Mouse (Mus musculus) liver, embryonic 15.5 days (tissue): Measurements from ENCODE around the gene Eng. TPM values are rescaled to one million over a fixed set of nuclear protein-coding genes. Genes with fewer than 3 reads are reported as not detected.

Source experiments
- ATAC-seq: fragments of 200-750 bp; cut with Nextera tagmentation; 2 replicates; pipeline ENCODE4 v1.8.0; 2017; ENCODE audit warnings: moderate number of reproducible peaks, mild to moderate bottlenecking, moderate library complexity; ENCODE audit not compliant: insufficient read depth
- H3K27ac ChIP-seq: fragments of 300-500 bp; sonication (generic); replicated peaks from 2 replicates; pipeline ENCODE4 v1.5.1; 2015; ENCODE audit warnings: mild to moderate bottlenecking, inconsistent platforms
- H3K27me3 ChIP-seq: fragments of 300-500 bp; sonication (generic); 2 replicates; pipeline ENCODE4 v1.6.1; 2015; ENCODE audit warnings: mild to moderate bottlenecking, inconsistent platforms
- H3K36me3 ChIP-seq: fragments of 300-500 bp; sonication (generic); replicated peaks from 2 replicates; pipeline ENCODE4 v1.6.1; 2015; ENCODE audit warnings: moderate library complexity, mild to moderate bottlenecking, inconsistent platforms
- H3K4me1 ChIP-seq: fragments of 300-500 bp; sonication (generic); replicated peaks from 2 replicates; pipeline ENCODE4 v1.6.1; 2015; ENCODE audit warnings: inconsistent platforms
- H3K4me2 ChIP-seq: fragments of 300-500 bp; sonication (generic); 2 replicates; pipeline ENCODE4 v1.6.1; 2015; ENCODE audit warnings: moderate library complexity, mild to moderate bottlenecking, inconsistent platforms
- H3K4me3 ChIP-seq: fragments of 300-500 bp; sonication (generic); replicated peaks from 2 replicates; pipeline ENCODE4 v1.5.1; 2015; ENCODE audit warnings: mild to moderate bottlenecking, inconsistent platforms
- H3K9ac ChIP-seq: fragments of 300-500 bp; sonication (generic); 2 replicates; pipeline ENCODE4 v1.6.1; 2015; ENCODE audit warnings: moderate library complexity, mild to moderate bottlenecking, inconsistent platforms
- H3K9me3 ChIP-seq: fragments of 300-500 bp; sonication (generic); replicated peaks from 2 replicates; pipeline ENCODE4 v1.6.1; 2016; ENCODE audit warnings: inconsistent platforms
- WGBS: fragments of 180-500 bp; shearing (Covaris S2); methylation state at CpG from one replicate; pipeline ENCODE4 v1.1.7; 2015; ENCODE audit warnings: mixed read lengths; ENCODE audit not compliant: insufficient replicate concordance; 5-methylcytosine and 5-hydroxymethylcytosine counted together
- polyA plus RNA-seq: library from polyadenylated mRNA; unstranded; fragments of >200 nt; fragmentation: Nextera tagmentation; extraction: Ambion mirVana; gene quantifications from 2 replicates; pipeline ENCODE4 v1.2.1, GENCODE M21; 2015

Gene Eng
- polyA plus RNA-seq, 1 experiment from 2014 or later = 23.5 TPM

GRCm38 (mm10) chr2:32647366-32647765 is 971 bp downstream of the Eng start:
- Histone ChIP-seq H3K27me3 (no peaks in the 10 kb centered on the region), H3K9me3 (no peaks in the 10 kb centered on the region), H3K9ac (peak overlapping the region; percentile 43; the same call in 1 of the 2 replicates), H3K36me3 (no peaks in the 10 kb centered on the region), H3K4me1 (peaks cover 43% of the 10 kb centered on the region), H3K27ac (no peak overlapping the region), H3K4me3 (peak overlapping the region; percentile 52), H3K4me2 (peak overlapping the region; percentile 64)
- ATAC-seq = no peak
- WGBS = 49% methylated on average over 7 of the region's 7 CpGs

- H3K9me3 ChIP-seq = no peaks in the 10 kb centered on the region
- 68% methylated on average over 7 of the region's 7 CpGs for WGBS
- H3K4me3 ChIP-seq = no peak overlapping the region
- no peak overlapping the region for H3K4me2 ChIP-seq
- no peak for ATAC-seq
- H3K27me3 ChIP-seq = no peaks in the 10 kb centered on the region
- H3K4me1 ChIP-seq = peaks cover 42% of the 10 kb centered on the region
- 0 out of 2 replicates have a peak, but pooled peaks cover 3% of the 10 kb centered on the region for H3K36me3 ChIP-seq
- no peak overlapping the region for H3K27ac ChIP-seq
- no peak overlapping the region for H3K9ac ChIP-seq
These were observed 7.4 kb downstream of the Eng start for GRCm38 (mm10) chr2:32653764-32654163.

DNA sequence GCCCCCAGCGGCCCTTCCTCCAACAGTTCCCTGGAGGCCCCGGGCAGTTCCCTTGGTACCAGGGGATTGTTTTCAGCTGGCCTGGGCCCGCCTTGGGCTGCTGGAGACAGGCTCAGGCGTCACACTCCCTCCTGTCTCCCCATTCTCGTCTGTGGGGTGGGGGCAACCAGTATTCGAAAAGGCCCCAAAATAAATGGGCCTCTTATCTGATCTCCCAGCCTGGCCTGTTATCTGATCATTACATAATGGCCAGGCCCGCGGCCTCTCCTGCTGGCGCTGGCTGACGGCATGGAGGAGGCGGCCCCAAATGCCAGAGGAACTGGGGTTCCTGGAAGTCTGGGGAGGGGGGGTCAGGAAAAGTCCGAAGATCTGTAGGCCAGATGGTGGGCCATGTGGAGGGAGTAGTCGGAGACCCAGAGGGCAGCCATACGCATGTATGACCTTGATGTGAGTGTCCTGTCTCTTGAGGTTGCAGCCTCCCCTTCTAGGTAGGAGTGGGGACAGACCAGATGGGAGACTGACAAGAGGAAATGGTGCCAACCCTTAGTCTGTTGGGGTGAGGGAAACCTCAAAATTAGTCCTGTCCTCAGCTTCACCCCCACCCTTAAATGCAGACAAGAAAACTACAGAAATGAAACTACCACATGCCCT is 8.5 kb downstream of the Eng start:
- 0 out of 2 replicates have a peak, but pooled peaks cover 3% of the 10 kb centered on the region for H3K36me3 ChIP-seq
- H3K4me1 ChIP-seq = peaks cover 53% of the 10 kb centered on the region
- H3K27me3 ChIP-seq = no peaks in the 10 kb centered on the region
- 40% methylated on average over 14 of the region's 14 CpGs for WGBS
- H3K9ac ChIP-seq = no peak overlapping the region
- H3K4me2 ChIP-seq = peak overlapping the region; percentile 13; the same call in 1 of the 2 replicates
- H3K4me3 ChIP-seq = no peak overlapping the region
- peak overlapping the region; percentile 45 for H3K27ac ChIP-seq
- ATAC-seq = no peak
- H3K9me3 ChIP-seq = no peaks in the 10 kb centered on the region

DNA sequence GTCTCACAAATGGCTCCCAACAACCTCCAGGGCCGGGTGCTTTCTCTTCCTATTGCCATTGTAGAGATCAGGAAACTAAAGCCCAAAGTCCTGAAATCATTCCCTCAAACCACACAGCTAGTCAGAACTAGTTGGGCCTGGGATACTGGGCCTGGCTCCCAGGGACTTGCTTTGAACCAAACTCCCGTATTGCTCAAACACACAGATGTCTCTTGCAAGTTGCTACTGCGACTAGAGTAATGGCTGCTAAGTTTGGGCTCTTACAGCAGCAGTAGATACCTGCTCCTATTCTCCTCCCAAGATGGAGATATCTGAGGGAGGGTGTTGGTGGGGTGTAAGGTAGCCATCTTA is 9.0 kb downstream of the Eng start:
- no peak for ATAC-seq
- H3K4me1 ChIP-seq = peaks cover 53% of the 10 kb centered on the region
- 0 out of 2 replicates have a peak, but pooled peaks cover 3% of the 10 kb centered on the region for H3K36me3 ChIP-seq
- no peak overlapping the region for H3K4me3 ChIP-seq
- H3K27me3 ChIP-seq = no peaks in the 10 kb centered on the region
- WGBS = 71% methylated on average over 3 of the region's 3 CpGs
- no peaks in the 10 kb centered on the region for H3K9me3 ChIP-seq
- peak overlapping the region; percentile 45; the same call in 1 of the 2 replicates for H3K27ac ChIP-seq
- no peak overlapping the region for H3K9ac ChIP-seq
- H3K4me2 ChIP-seq = no peak overlapping the region

DNA sequence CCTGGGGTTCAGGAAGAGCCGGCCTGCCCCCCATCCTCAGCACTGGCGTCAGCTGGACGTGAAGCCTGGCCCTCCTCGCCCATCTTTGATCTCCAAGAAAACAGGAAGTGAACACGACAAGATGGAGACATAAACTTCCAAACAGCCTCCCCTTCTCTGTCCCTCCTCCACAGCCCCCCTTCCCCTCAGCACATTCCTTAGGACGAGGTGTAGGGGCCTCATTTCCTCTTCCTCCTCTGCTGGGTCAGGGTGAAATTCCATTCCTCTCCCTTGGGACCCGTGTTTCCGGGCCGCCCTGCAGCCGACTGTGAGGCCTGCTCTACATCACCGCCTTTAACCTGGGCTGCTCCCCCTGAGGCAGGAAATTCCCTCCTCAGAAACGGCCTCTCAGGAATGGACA is 9.4 kb downstream of the Eng start:
- Histone ChIP-seq H3K4me2 (no peak overlapping the region), H3K9ac (no peak overlapping the region), H3K4me3 (no peak overlapping the region), H3K36me3 (0 out of 2 replicates have a peak, but pooled peaks cover 3% of the 10 kb centered on the region), H3K27ac (peak overlapping the region; percentile 10), H3K4me1 (peaks cover 56% of the 10 kb centered on the region), H3K9me3 (no peaks in the 10 kb centered on the region), H3K27me3 (no peaks in the 10 kb centered on the region)
- 70% methylated on average over 12 of the region's 12 CpGs for WGBS
- peak; percentile 36 for ATAC-seq

- H3K36me3 ChIP-seq = 0 out of 2 replicates have a peak, but pooled peaks cover 3% of the 10 kb centered on the region
- H3K4me1 ChIP-seq = peaks cover 66% of the 10 kb centered on the region
- 0 out of 2 replicates have a peak overlapping the region, but pooled peaks have one; percentile 11 for H3K9ac ChIP-seq
- ATAC-seq = peak; percentile 50; the same call in 1 of the 2 replicates
- peak overlapping the region; percentile 29 for H3K4me2 ChIP-seq
- H3K9me3 ChIP-seq = no peaks in the 10 kb centered on the region
- WGBS = 25% methylated on average over 2 of the region's 2 CpGs
- peak overlapping the region; percentile 72 for H3K27ac ChIP-seq
- H3K27me3 ChIP-seq = no peaks in the 10 kb centered on the region
- no peak overlapping the region for H3K4me3 ChIP-seq
These were observed 12.5 kb downstream of the Eng start for GRCm38 (mm10) chr2:32658873-32659272.

- Histone ChIP-seq H3K36me3 (0 out of 2 replicates have a peak, but pooled peaks cover 3% of the 10 kb centered on the region), H3K27me3 (no peaks in the 10 kb centered on the region), H3K4me3 (no peak overlapping the region), H3K4me1 (peaks cover 58% of the 10 kb centered on the region), H3K4me2 (no peak overlapping the region), H3K27ac (no peak overlapping the region), H3K9ac (no peak overlapping the region), H3K9me3 (no peaks in the 10 kb centered on the region)
- WGBS = 39% methylated on average over 7 of the region's 7 CpGs
- peak; percentile 49 for ATAC-seq
These were observed 15.2 kb downstream of the Eng start for GRCm38 (mm10) chr2:32661509-32662107.

- H3K36me3 ChIP-seq = 0 out of 2 replicates have a peak, but pooled peaks cover 3% of the 10 kb centered on the region
- no peak overlapping the region for H3K27ac ChIP-seq
- no peak overlapping the region for H3K4me2 ChIP-seq
- 65% methylated on average over 5 of the region's 5 CpGs for WGBS
- no peaks in the 10 kb centered on the region for H3K27me3 ChIP-seq
- no peaks in the 10 kb centered on the region for H3K9me3 ChIP-seq
- no peak overlapping the region for H3K9ac ChIP-seq
- no peak overlapping the region for H3K4me3 ChIP-seq
- peaks cover 57% of the 10 kb centered on the region for H3K4me1 ChIP-seq
- no peak for ATAC-seq
These were observed 15.9 kb downstream of the Eng start for GRCm38 (mm10) chr2:32662291-32662690.

GRCm38 (mm10) chr2:32665345-32665744 is 18.9 kb downstream of the Eng start:
- WGBS = 75% methylated on average over 8 of the region's 8 CpGs
- Histone ChIP-seq H3K9ac (no peak overlapping the region), H3K9me3 (no peaks in the 10 kb centered on the region), H3K4me2 (no peak overlapping the region), H3K4me1 (peaks cover 44% of the 10 kb centered on the region), H3K27ac (no peak overlapping the region), H3K36me3 (no peaks in the 10 kb centered on the region), H3K4me3 (no peak overlapping the region), H3K27me3 (no peaks in the 10 kb centered on the region)
- no peak for ATAC-seq

DNA sequence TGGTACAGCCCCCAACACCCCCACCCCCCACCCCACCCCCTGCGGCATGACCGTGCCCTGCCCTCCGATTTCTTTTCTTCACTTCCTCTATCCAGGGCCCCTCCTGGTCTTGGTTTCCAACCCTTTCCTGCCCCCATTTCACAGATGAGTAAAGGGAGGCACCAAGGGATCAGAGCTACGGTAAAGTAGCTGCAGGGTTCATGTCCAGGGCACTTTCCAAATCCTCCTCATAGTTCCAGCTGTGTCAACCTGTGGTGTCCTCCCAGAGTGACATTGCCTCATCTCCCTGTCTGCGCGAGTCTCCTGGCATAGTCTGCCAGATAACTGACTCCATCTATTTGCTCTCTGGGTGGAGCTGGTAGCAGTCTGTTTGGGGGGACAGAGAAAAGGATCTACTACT is 19.5 kb downstream of the Eng start:
- H3K27me3 ChIP-seq = no peaks in the 10 kb centered on the region
- H3K4me3 ChIP-seq = no peak overlapping the region
- no peaks in the 10 kb centered on the region for H3K9me3 ChIP-seq
- H3K27ac ChIP-seq = no peak overlapping the region
- WGBS = 60% methylated on average over 6 of the region's 6 CpGs
- peaks cover 43% of the 10 kb centered on the region for H3K4me1 ChIP-seq
- H3K9ac ChIP-seq = no peak overlapping the region
- no peak for ATAC-seq
- no peak overlapping the region for H3K4me2 ChIP-seq
- H3K36me3 ChIP-seq = no peaks in the 10 kb centered on the region

- no peak for ATAC-seq
- Histone ChIP-seq H3K27me3 (no peaks in the 10 kb centered on the region), H3K4me3 (no peak overlapping the region), H3K4me1 (peaks cover 30% of the 10 kb centered on the region), H3K4me2 (no peak overlapping the region), H3K27ac (no peak overlapping the region), H3K9ac (no peak overlapping the region), H3K36me3 (no peaks in the 10 kb centered on the region), H3K9me3 (no peaks in the 10 kb centered on the region)
- WGBS = 68% methylated on average over 11 of the region's 11 CpGs
These were observed 21.4 kb downstream of the Eng start for GRCm38 (mm10) chr2:32667775-32668174.
